Mouse (Mus musculus) lung, postnatal 0 days (tissue): ENCODE measurements around the gene Rerg.

ENCODE experiments used
- CTCF ChIP-seq: IDR thresholded peaks from 2 replicates; pipeline ENCODE4 v1.5.1; 2016; ENCODE audit warnings: antibody characterized with exemption, mild to moderate bottlenecking
- EP300 ChIP-seq: IDR thresholded peaks from 2 replicates; pipeline ENCODE4 v1.6.1; 2016; ENCODE audit warnings: antibody characterized with exemption, mild to moderate bottlenecking, control low read depth

- TF ChIP-seq CTCF: no peak
- TF ChIP-seq EP300: no peak
Observed at GRCm38 (mm10) chr6:137170646-137171045, 349 bp upstream of the Rerg start.
